ENCODE assay signal across 28 mouse cellular contexts in the genomic region with DNA sequence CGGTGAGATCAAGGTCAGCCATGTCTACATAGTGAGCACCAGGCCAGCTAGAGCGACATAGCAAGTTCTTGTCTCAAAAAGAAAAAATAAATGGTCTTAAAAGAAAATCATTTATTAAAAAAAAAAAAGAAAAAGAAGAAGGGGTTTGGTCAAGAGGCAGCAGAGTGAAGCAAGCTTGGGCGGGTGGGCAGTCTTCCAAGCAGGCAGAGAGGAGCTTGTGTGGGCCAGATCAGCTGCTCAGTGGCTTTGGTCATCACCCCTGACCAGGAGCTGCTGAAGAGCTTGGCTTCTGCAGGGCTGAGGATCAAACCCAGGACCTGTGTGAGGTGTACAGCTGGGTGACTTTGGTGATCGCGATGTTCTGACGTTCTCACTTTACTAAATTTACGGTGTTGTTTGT. TPM values are rescaled to one million over a fixed set of nuclear protein-coding genes. Genes with fewer than 3 reads are reported as not detected.
DNase-seq lines count a peak whose midpoint lies in the region; ATAC-seq and TF ChIP-seq lines count a peak whose summit lies in the region.
"Had no signal": no experiment of that assay in that cellular context is flagged by ENCODE, and none has a peak within 500 bp of the region (broad histone marks: within the 10 kb centered on the region; RNA-seq: fewer than 3 reads in every experiment).

No protein-coding gene starts in this region.

- no peak for ATAC-seq in lung, postnatal 0 days
- ATAC-seq in hindbrain, embryonic 14.5 days (ENCODE audit: low FRiP score) = no peak
- ATAC-seq: forebrain, embryonic 13.5 days; hindbrain, postnatal 0 days; midbrain, embryonic 16.5 days; Patski had no signal

- no peak overlapping the region for H3K4me2 ChIP-seq in lung, postnatal 0 days (replicated peaks; ENCODE audit: low read depth, low read length)
- H3K4me2 ChIP-seq in hindbrain, embryonic 14.5 days (replicated peaks) = no peak overlapping the region
- H3K4me2 ChIP-seq: forebrain, embryonic 13.5 days; intestine, embryonic 15.5 days; limb, embryonic 15.5 days; liver, embryonic 13.5 days; lung, embryonic 14.5 days; midbrain, embryonic 11.5 days had no signal

- H3K9me3 ChIP-seq in heart, embryonic 10.5 days = no peaks in the 10 kb centered on the region
- no peaks in the 10 kb centered on the region for H3K9me3 ChIP-seq in lung, postnatal 0 days (ENCODE audit: low read length)
- no peaks in the 10 kb centered on the region for H3K9me3 ChIP-seq in hindbrain, embryonic 14.5 days (ENCODE audit: control insufficient read depth, low read length)
- H3K9me3 ChIP-seq: forebrain, embryonic 13.5 days; G1E; intestine, embryonic 15.5 days; limb, embryonic 10.5 days; limb, embryonic 15.5 days; liver, embryonic 13.5 days had no signal

- H3K27me3 ChIP-seq in heart, embryonic 10.5 days (ENCODE audit: insufficient read depth, poor library complexity, severe bottlenecking) = no peaks in the 10 kb centered on the region
- no peaks in the 10 kb centered on the region for H3K27me3 ChIP-seq in lung, postnatal 0 days (replicated peaks; ENCODE audit: insufficient read depth, low read length)
- no peaks in the 10 kb centered on the region for H3K27me3 ChIP-seq in hindbrain, embryonic 14.5 days (ENCODE audit: control insufficient read depth, insufficient read depth, low read length)
- H3K27me3 ChIP-seq: forebrain, embryonic 13.5 days; intestine, embryonic 15.5 days; limb, embryonic 15.5 days; liver, embryonic 13.5 days; Patski had no signal

- H3K4me1 ChIP-seq in heart, embryonic 10.5 days = 0 out of 2 replicates have a peak, but pooled peaks cover 3% of the 10 kb centered on the region
- H3K4me1 ChIP-seq in lung, postnatal 0 days (ENCODE audit: insufficient read depth, low read depth, low read length) = no peaks in the 10 kb centered on the region
- no peaks in the 10 kb centered on the region for H3K4me1 ChIP-seq in hindbrain, embryonic 14.5 days (replicated peaks; ENCODE audit: control insufficient read depth, insufficient read depth, low read length)
- H3K4me1 ChIP-seq: forebrain, embryonic 13.5 days; intestine, embryonic 15.5 days; limb, embryonic 10.5 days; limb, embryonic 15.5 days; liver, embryonic 13.5 days had no signal

- no peak overlapping the region for H3K9ac ChIP-seq in lung, postnatal 0 days (replicated peaks; ENCODE audit: low read depth)
- no peak overlapping the region for H3K9ac ChIP-seq in hindbrain, embryonic 14.5 days
- H3K9ac ChIP-seq: forebrain, embryonic 13.5 days; intestine, embryonic 15.5 days; limb, embryonic 15.5 days; liver, embryonic 13.5 days; lung, embryonic 14.5 days had no signal

- DNase-seq in adrenal gland, postnatal 10 days = peak; percentile 74
- no peak for DNase-seq in adrenal gland, adult (ENCODE audit: inconsistent age in 2 of 2, low spot score in 1 of 2)
- peak; percentile 14 to 17 for DNase-seq in heart, postnatal 14 days
- DNase-seq in heart, embryonic 10.5 days (ENCODE audit: low spot score) = no peak
- peak; percentile 29 for DNase-seq in lung, postnatal 0 days (ENCODE audit: low spot score)
- DNase-seq in lung, postnatal 25 days (ENCODE audit: low spot score) = no peak
- DNase-seq in lung, postnatal 36 days = peak; percentile 30
- DNase-seq in hindbrain, embryonic 14.5 days (ENCODE audit: low spot score) = no peak
- DNase-seq: cerebellum, adult 8-10 months; layer of hippocampus, postnatal 36 days; liver, embryonic 13.5 days; lung, embryonic 14.5 days; thymus, adult 2 months; thymus, postnatal 36 days had no signal

- intact Hi-C loops in heart, postnatal 14 days (cut with DNase I) = no loop called here

- no peak overlapping the region for H3K27ac ChIP-seq in heart, embryonic 10.5 days
- H3K27ac ChIP-seq in lung, postnatal 0 days (ENCODE audit: low read length) = no peak overlapping the region
- no peak overlapping the region for H3K27ac ChIP-seq in hindbrain, embryonic 14.5 days
- H3K27ac ChIP-seq: forebrain, embryonic 13.5 days; hindbrain, postnatal 0 days; intestine, embryonic 15.5 days; limb, embryonic 10.5 days; limb, embryonic 15.5 days; liver, embryonic 13.5 days had no signal

- no peak for TF ChIP-seq CTCF in lung, postnatal 0 days (IDR thresholded peaks at IDR 0.05)

- peaks cover 11% of the 10 kb centered on the region; the same call in 1 of the 2 replicates for H3K36me3 ChIP-seq in heart, embryonic 10.5 days
- 0 out of 2 replicates have a peak, but pooled peaks cover 4% of the 10 kb centered on the region for H3K36me3 ChIP-seq in lung, postnatal 0 days (ENCODE audit: insufficient read depth, low read length)
- peaks cover 87% of the 10 kb centered on the region for H3K36me3 ChIP-seq in hindbrain, embryonic 14.5 days (replicated peaks; ENCODE audit: control insufficient read depth, insufficient read depth)
- H3K36me3 ChIP-seq: limb, embryonic 10.5 days; limb, embryonic 15.5 days had no signal

- 85% methylated on average over 7 of the region's 7 CpGs for WGBS in heart, embryonic 10.5 days
- 78% methylated on average over 7 of the region's 7 CpGs for WGBS in lung, postnatal 0 days
- 90% methylated on average over 7 of the region's 7 CpGs for WGBS in hindbrain, embryonic 14.5 days

- H3K4me3 ChIP-seq in heart, embryonic 10.5 days = no peak overlapping the region
- H3K4me3 ChIP-seq in lung, postnatal 0 days (ENCODE audit: low read depth, low read length) = no peak overlapping the region
- no peak overlapping the region for H3K4me3 ChIP-seq in hindbrain, embryonic 14.5 days (replicated peaks; ENCODE audit: low read length)
- H3K4me3 ChIP-seq: forebrain, embryonic 13.5 days; intestine, embryonic 15.5 days; limb, embryonic 10.5 days; limb, embryonic 15.5 days; liver, embryonic 13.5 days had no signal

- TF ChIP-seq EP300 in lung, postnatal 0 days (IDR thresholded peaks at IDR 0.05) = no peak

RNA-seq across cellular contexts. Expression of gene Rnps1, which starts 19.9 kb away (rescaled TPM):
- total RNA-seq in adrenal gland, postnatal 10 days (2021) = 100 to 1,000 TPM in 1 of 2 experiments, 10 to 100 TPM in 1; 79.5 to 103 TPM
- 10 to 100 TPM; 69.6 to 73.5 TPM for total RNA-seq in heart, postnatal 14 days (2021)
- polyA plus RNA-seq in heart, embryonic 10.5 days (2016; fragmentation: Nextera tagmentation; extraction: Ambion mirVana) = 311 and 345 TPM in 2 replicates
- polyA plus RNA-seq in lung, postnatal 0 days (2015; fragmentation: Nextera tagmentation; extraction: Ambion mirVana) = 99.6 and 109 TPM in 2 replicates
- 278 and 280 TPM in 2 replicates for polyA plus RNA-seq in hindbrain, embryonic 14.5 days (2014; fragmentation: Nextera tagmentation; extraction: Ambion mirVana)

RNA-seq across cellular contexts. Expression of gene Eci1, which starts 32.0 kb away (rescaled TPM):
- 100 to 1,000 TPM; 654 to 683 TPM for total RNA-seq in adrenal gland, postnatal 10 days (2021)
- 100 to 1,000 TPM; 428 to 461 TPM for total RNA-seq in heart, postnatal 14 days (2021)
- polyA plus RNA-seq in heart, embryonic 10.5 days (2016; fragmentation: Nextera tagmentation; extraction: Ambion mirVana) = 146 and 187 TPM in 2 replicates
- polyA plus RNA-seq in lung, postnatal 0 days (2015; fragmentation: Nextera tagmentation; extraction: Ambion mirVana) = 81.7 and 92.6 TPM in 2 replicates
- polyA plus RNA-seq in hindbrain, embryonic 14.5 days (2014; fragmentation: Nextera tagmentation; extraction: Ambion mirVana) = 36.2 and 46.0 TPM in 2 replicates

RNA-seq across cellular contexts. Expression of gene Abca3, which starts 42.7 kb away (rescaled TPM):
- 10 to 100 TPM; 21.8 to 28.3 TPM for total RNA-seq in adrenal gland, postnatal 10 days (2021)
- 10 to 100 TPM; 13.6 to 15.5 TPM for total RNA-seq in heart, postnatal 14 days (2021)
- 7.2 and 8.2 TPM in 2 replicates for polyA plus RNA-seq in heart, embryonic 10.5 days (2016; fragmentation: Nextera tagmentation; extraction: Ambion mirVana)
- 66.4 and 71.5 TPM in 2 replicates for polyA plus RNA-seq in lung, postnatal 0 days (2015; fragmentation: Nextera tagmentation; extraction: Ambion mirVana)
- polyA plus RNA-seq in hindbrain, embryonic 14.5 days (2014; fragmentation: Nextera tagmentation; extraction: Ambion mirVana) = 32.8 and 34.8 TPM in 2 replicates

RNA-seq across cellular contexts. Expression of gene Abca17, which starts 43.6 kb away (rescaled TPM):
- under 1 TPM in 1 of 2 experiments, not detected in 1; 0.09 TPM for total RNA-seq in adrenal gland, postnatal 10 days (2021)
- total RNA-seq in heart, postnatal 14 days (2021) = not detected
- polyA plus RNA-seq in heart, embryonic 10.5 days (2016; fragmentation: Nextera tagmentation; extraction: Ambion mirVana) = not detected in 2 replicates
- polyA plus RNA-seq in lung, postnatal 0 days (2015; fragmentation: Nextera tagmentation; extraction: Ambion mirVana) = 1.5 and 1.7 TPM in 2 replicates
- 0.63 and 1.1 TPM in 2 replicates for polyA plus RNA-seq in hindbrain, embryonic 14.5 days (2014; fragmentation: Nextera tagmentation; extraction: Ambion mirVana)
- total RNA-seq: heart, postnatal 25 days; megakaryocyte progenitor cell, adult 5-6 weeks had no signal
- polyA plus RNA-seq: embryonic facial prominence, embryonic 11.5 days; G1E; hindbrain, embryonic 11.5 days; intestine, embryonic 15.5 days; kidney, embryonic 14.5 days; limb, embryonic 10.5 days; limb, embryonic 15.5 days; liver, embryonic 13.5 days; lung, embryonic 14.5 days; midbrain, embryonic 11.5 days had no signal

RNA-seq across cellular contexts. Expression of gene Dnase1l2, which starts 48.4 kb away (rescaled TPM):
- 1 to 10 TPM in 1 of 2 experiments, under 1 TPM in 1; 0.96 to 3.0 TPM for total RNA-seq in adrenal gland, postnatal 10 days (2021)
- 1 to 10 TPM; 2.0 to 2.3 TPM for total RNA-seq in heart, postnatal 14 days (2021)
- 1.6 and 2.3 TPM in 2 replicates for polyA plus RNA-seq in heart, embryonic 10.5 days (2016; fragmentation: Nextera tagmentation; extraction: Ambion mirVana)
- 1.1 and 1.4 TPM in 2 replicates for polyA plus RNA-seq in lung, postnatal 0 days (2015; fragmentation: Nextera tagmentation; extraction: Ambion mirVana)
- polyA plus RNA-seq in hindbrain, embryonic 14.5 days (2014; fragmentation: Nextera tagmentation; extraction: Ambion mirVana) = 3.6 and 6.0 TPM in 2 replicates

Comparison
In these comparisons a context has a peak if more than half of its experiments do, and no peak if none do; other contexts are left out.
1. DNase-seq: peak in adrenal gland, postnatal 10 days (single experiment), heart, postnatal 14 days (2 of 2), lung, postnatal 0 days (single experiment) and lung, postnatal 36 days (single experiment); none in adrenal gland, adult (0 of 2), heart, embryonic 10.5 days (single experiment), lung, postnatal 25 days (single experiment) and hindbrain, embryonic 14.5 days (single experiment).